Mouse (Mus musculus): ENCODE data around the gene A4galt. TPM values are rescaled to one million over a fixed set of nuclear protein-coding genes. Genes with fewer than 3 reads are reported as not detected.
"Not testable (repeated sequence)": the region's sequence is repeated elsewhere in the genome, so short reads cannot be mapped to it uniquely, and the experiment has no call there.

Gene A4galt
- polyA plus RNA-seq, 1 experiment from 2014 or later: 0.53 TPM

- no peak for ATAC-seq (ENCODE audit: insufficient number of reproducible peaks, insufficient read depth, low FRiP score, low TSS enrichment, low read depth)
- H3K9ac ChIP-seq: no peak overlapping the region
- no peak overlapping the region for H3K27ac ChIP-seq
- no peak overlapping the region for H3K4me2 ChIP-seq
- H3K9me3 ChIP-seq: no peaks in the 10 kb centered on the region
- no peaks in the 10 kb centered on the region for H3K36me3 ChIP-seq
- WGBS: 67% methylated on average over 13 of the region's 13 CpGs
- no peaks in the 10 kb centered on the region for H3K27me3 ChIP-seq
- H3K4me1 ChIP-seq: peaks cover 20% of the 10 kb centered on the region
- H3K4me3 ChIP-seq: no peak overlapping the region
Observed at GRCm38 (mm10) chr15:83292261-83293056, 40.9 kb upstream of the A4galt start.

GRCm38 (mm10) chr15:83290899-83291298 lies 39.3 kb upstream of the A4galt start:
- Histone ChIP-seq H3K9ac (no peak overlapping the region), H3K36me3 (no peaks in the 10 kb centered on the region), H3K27me3 (no peaks in the 10 kb centered on the region), H3K9me3 (no peaks in the 10 kb centered on the region), H3K4me1 (peaks cover 9% of the 10 kb centered on the region), H3K4me2 (no peak overlapping the region), H3K27ac (no peak overlapping the region), H3K4me3 (no peak overlapping the region)
- ATAC-seq (ENCODE audit: insufficient number of reproducible peaks, insufficient read depth, low FRiP score, low TSS enrichment, low read depth): no peak
- 80% methylated on average over 2 of the region's 2 CpGs for WGBS

- no peak overlapping the region for H3K9ac ChIP-seq
- H3K9me3 ChIP-seq: no peaks in the 10 kb centered on the region
- no peak overlapping the region for H3K27ac ChIP-seq
- no peak for ATAC-seq (ENCODE audit: insufficient number of reproducible peaks, insufficient read depth, low FRiP score, low TSS enrichment, low read depth)
- H3K36me3 ChIP-seq: no peaks in the 10 kb centered on the region
- H3K4me2 ChIP-seq: no peak overlapping the region
- no peak overlapping the region for H3K4me3 ChIP-seq
- H3K27me3 ChIP-seq: no peaks in the 10 kb centered on the region
- 0 out of 2 replicates have a peak, but pooled peaks cover 3% of the 10 kb centered on the region for H3K4me1 ChIP-seq
- WGBS: 76% methylated on average over 8 of the region's 8 CpGs
Observed at GRCm38 (mm10) chr15:83284828-83285227, 33.3 kb upstream of the A4galt start.

- no peaks in the 10 kb centered on the region for H3K36me3 ChIP-seq
- no peak overlapping the region for H3K4me2 ChIP-seq
Observed at GRCm38 (mm10) chr15:83282397-83282796, 30.8 kb upstream of the A4galt start.

GRCm38 (mm10) chr15:83281303-83281702 lies 29.7 kb upstream of the A4galt start:
- WGBS: 82% methylated on average over 11 of the region's 11 CpGs
- ATAC-seq (ENCODE audit: insufficient number of reproducible peaks, insufficient read depth, low FRiP score, low TSS enrichment, low read depth): no peak
- Histone ChIP-seq H3K27ac (no peak overlapping the region), H3K9me3 (no peaks in the 10 kb centered on the region), H3K27me3 (no peaks in the 10 kb centered on the region), H3K36me3 (no peaks in the 10 kb centered on the region), H3K4me3 (no peak overlapping the region), H3K4me1 (0 out of 2 replicates have a peak, but pooled peaks cover 3% of the 10 kb centered on the region), H3K4me2 (no peak overlapping the region), H3K9ac (no peak overlapping the region)

More at GRCm38 (mm10) chr15:83282397-83282796, 30.8 kb upstream of the A4galt start:
- Histone ChIP-seq H3K4me1 (0 out of 2 replicates have a peak, but pooled peaks cover 3% of the 10 kb centered on the region), H3K9me3 (no peaks in the 10 kb centered on the region), H3K27me3 (no peaks in the 10 kb centered on the region), H3K27ac (no peak overlapping the region), H3K4me3 (no peak overlapping the region), H3K9ac (no peak overlapping the region)
- 66% methylated on average over 5 of the region's 5 CpGs for WGBS
- ATAC-seq (ENCODE audit: insufficient number of reproducible peaks, insufficient read depth, low FRiP score, low TSS enrichment, low read depth): no peak

- H3K4me2 ChIP-seq: no peak overlapping the region
- no peaks in the 10 kb centered on the region for H3K27me3 ChIP-seq
- 84% methylated on average over 5 of the region's 5 CpGs for WGBS
- no peak overlapping the region for H3K27ac ChIP-seq
- no peak for ATAC-seq (ENCODE audit: insufficient number of reproducible peaks, insufficient read depth, low FRiP score, low TSS enrichment, low read depth)
- no peak overlapping the region for H3K9ac ChIP-seq
- no peak overlapping the region for H3K4me3 ChIP-seq
- no peaks in the 10 kb centered on the region for H3K36me3 ChIP-seq
- H3K4me1 ChIP-seq: 0 out of 2 replicates have a peak, but pooled peaks cover 3% of the 10 kb centered on the region
- H3K9me3 ChIP-seq: no peaks in the 10 kb centered on the region
Observed at GRCm38 (mm10) chr15:83278579-83278978, 27.0 kb upstream of the A4galt start.

GRCm38 (mm10) chr15:83277451-83277850 lies 25.9 kb upstream of the A4galt start:
- no peaks in the 10 kb centered on the region for H3K36me3 ChIP-seq
- H3K9me3 ChIP-seq: no peaks in the 10 kb centered on the region
- H3K4me2 ChIP-seq: no peak overlapping the region
- no peak overlapping the region for H3K9ac ChIP-seq
- no peak for ATAC-seq (ENCODE audit: insufficient number of reproducible peaks, insufficient read depth, low FRiP score, low TSS enrichment, low read depth)
- 82% methylated on average over 4 of the region's 4 CpGs for WGBS
- H3K4me1 ChIP-seq: peaks cover 8% of the 10 kb centered on the region; the same call in 1 of the 2 replicates
- no peak overlapping the region for H3K4me3 ChIP-seq
- no peaks in the 10 kb centered on the region for H3K27me3 ChIP-seq
- no peak overlapping the region for H3K27ac ChIP-seq

- H3K27ac ChIP-seq; H3K4me3 ChIP-seq; H3K9ac ChIP-seq; H3K4me1 ChIP-seq; ATAC-seq (ENCODE audit: insufficient number of reproducible peaks, insufficient read depth, low FRiP score, low TSS enrichment, low read depth); H3K36me3 ChIP-seq; H3K27me3 ChIP-seq; H3K9me3 ChIP-seq; H3K4me2 ChIP-seq: not testable (repeated sequence)
Observed at GRCm38 (mm10) chr15:83274237-83274636, 22.7 kb upstream of the A4galt start.

GRCm38 (mm10) chr15:83273017-83273416 lies 21.4 kb upstream of the A4galt start:
- 87% methylated on average over 2 of the region's 2 CpGs for WGBS
- Histone ChIP-seq H3K4me3 (no peak overlapping the region), H3K36me3 (no peaks in the 10 kb centered on the region), H3K4me2 (no peak overlapping the region), H3K9ac (no peak overlapping the region), H3K4me1 (peaks cover 4% of the 10 kb centered on the region; the same call in 1 of the 2 replicates), H3K27ac (no peak overlapping the region), H3K9me3 (no peaks in the 10 kb centered on the region), H3K27me3 (no peaks in the 10 kb centered on the region)
- no peak for ATAC-seq (ENCODE audit: insufficient number of reproducible peaks, insufficient read depth, low FRiP score, low TSS enrichment, low read depth)

GRCm38 (mm10) chr15:83271221-83271620 lies 19.6 kb upstream of the A4galt start:
- not testable (repeated sequence) for H3K36me3 ChIP-seq; H3K9ac ChIP-seq; H3K4me1 ChIP-seq; H3K4me3 ChIP-seq; ATAC-seq (ENCODE audit: insufficient number of reproducible peaks, insufficient read depth, low FRiP score, low TSS enrichment, low read depth); H3K9me3 ChIP-seq; H3K27me3 ChIP-seq; H3K27ac ChIP-seq; H3K4me2 ChIP-seq
- 20% methylated on average over 9 of the region's 9 CpGs for WGBS

GRCm38 (mm10) chr15:83269985-83270384 lies 18.4 kb upstream of the A4galt start:
- not testable (repeated sequence) for ATAC-seq (ENCODE audit: insufficient number of reproducible peaks, insufficient read depth, low FRiP score, low TSS enrichment, low read depth); H3K27me3 ChIP-seq
- WGBS: 91% methylated on average over 6 of the region's 6 CpGs

GRCm38 (mm10) chr15:83268428-83268827 lies 16.9 kb upstream of the A4galt start:
- not testable (repeated sequence) for H3K4me2 ChIP-seq; H3K36me3 ChIP-seq; H3K4me3 ChIP-seq; ATAC-seq (ENCODE audit: insufficient number of reproducible peaks, insufficient read depth, low FRiP score, low TSS enrichment, low read depth); H3K9ac ChIP-seq; H3K4me1 ChIP-seq; H3K27me3 ChIP-seq; H3K9me3 ChIP-seq; H3K27ac ChIP-seq
- WGBS: 48% methylated on average over 7 of the region's 7 CpGs

More at GRCm38 (mm10) chr15:83269985-83270384, 18.4 kb upstream of the A4galt start:
- not testable (repeated sequence) for H3K9ac ChIP-seq, H3K4me2 ChIP-seq, H3K4me1 ChIP-seq, H3K9me3 ChIP-seq, H3K4me3 ChIP-seq, H3K27ac ChIP-seq, H3K36me3 ChIP-seq
